8 mouse cellular contexts compared by ENCODE assay signal in the genomic region with DNA sequence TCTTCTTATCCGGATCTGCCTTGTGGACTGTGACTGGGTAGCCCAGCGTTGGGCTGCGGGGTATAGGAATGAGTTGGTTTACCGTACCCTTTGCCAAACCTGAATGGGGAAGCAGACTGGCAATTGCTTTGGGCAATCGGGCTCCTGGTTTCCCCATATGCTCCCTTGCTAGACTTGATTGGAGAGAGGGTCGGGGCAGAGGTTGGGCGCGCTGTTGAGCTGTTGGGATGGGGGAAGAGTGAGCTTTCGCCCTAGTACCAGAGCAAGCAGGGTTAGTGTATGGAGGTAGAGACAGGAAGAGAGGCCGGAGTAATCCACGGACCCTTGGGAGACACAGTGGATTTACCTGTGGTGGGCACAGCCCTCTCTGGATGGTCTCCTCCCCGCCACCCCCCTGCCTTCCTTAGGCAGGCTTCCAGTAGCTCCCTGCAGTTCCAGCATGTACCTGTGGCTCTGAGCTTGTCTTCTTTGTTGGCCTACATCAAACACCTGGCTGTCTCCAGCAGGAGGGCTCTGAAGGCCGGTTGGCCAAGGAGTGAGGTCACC. TPM values are rescaled to one million over a fixed set of nuclear protein-coding genes. Genes with fewer than 3 reads are reported as not detected.
DNase-seq lines count a peak whose midpoint lies in the region; ATAC-seq and TF ChIP-seq lines count a peak whose summit lies in the region.

No protein-coding gene starts in this region.

- no peak for TF ChIP-seq POLR2A in liver, adult 2 months (IDR thresholded peaks at IDR 0.05; ENCODE audit: extremely low read depth, insufficient read depth, low read length)

- no peaks in the 10 kb centered on the region; the same call in 1 of the 2 replicates for H3K4me1 ChIP-seq in liver, adult 2 months (ENCODE audit: control insufficient read depth, insufficient read depth, low read length)
- peaks cover 0 to 5% of the 10 kb centered on the region in 2 experiments; a peak in 1 of 4 replicates for H3K4me1 ChIP-seq in liver, embryonic 14.5 days (replicated peaks; ENCODE audit: control insufficient read depth in 2 of 2, insufficient read depth in 2 of 2, low read length in 1 of 2)

- peaks cover 1% of the 10 kb centered on the region; the same call in 1 of the 2 replicates for H3K79me2 ChIP-seq in liver, adult 2 months (ENCODE audit: control insufficient read depth, insufficient read depth, low read length)

- H3K27me3 ChIP-seq in liver, adult 2 months (ENCODE audit: control insufficient read depth, insufficient read depth, low read length), result 0 out of 2 replicates have a peak, but pooled peaks cover 2% of the 10 kb centered on the region
- peaks cover 15% of the 10 kb centered on the region for H3K27me3 ChIP-seq in liver, embryonic 14.5 days (ENCODE audit: control insufficient read depth, insufficient read depth, low read length)

- H3K9me3 ChIP-seq in liver, embryonic 14.5 days (ENCODE audit: control insufficient read depth, low read length), result no peaks in the 10 kb centered on the region

- H3K27ac ChIP-seq in liver, adult 2 months (replicated peaks; ENCODE audit: insufficient read depth, low read depth, low read length), result peak overlapping the region; percentile 65
- no peak overlapping the region for H3K27ac ChIP-seq in liver, embryonic 14.5 days

- H3K9ac ChIP-seq in liver, adult 2 months (ENCODE audit: low read depth, low read length), result peak overlapping the region; percentile 93
- peak overlapping the region; percentile 43 for H3K9ac ChIP-seq in liver, embryonic 14.5 days (replicated peaks)

- WGBS in liver, adult 2 months, result 26% methylated on average over 13 of the region's 13 CpGs
- WGBS in liver, embryonic 14.5 days (ENCODE audit: insufficient replicate concordance), result 9% methylated on average over 13 of the region's 13 CpGs

- TF ChIP-seq CTCF in liver, adult 2 months (IDR thresholded peaks at IDR 0.05; ENCODE audit: low read depth, low read length), result no peak
- TF ChIP-seq CTCF in liver, embryonic 14.5 days (IDR thresholded peaks at IDR 0.05; ENCODE audit: low read depth), result no peak

- no peak for ATAC-seq in liver, embryonic 14.5 days (ENCODE audit: insufficient read depth)
- ATAC-seq in neutrophil, adult 5-6 weeks (ENCODE audit: extremely low read depth, insufficient number of reproducible peaks, low FRiP score, poor library complexity, severe bottlenecking), result peak; percentile 4; the same call in 1 of the 2 replicates

- no peak for TF ChIP-seq EP300 in liver, embryonic 14.5 days (IDR thresholded peaks at IDR 0.05; ENCODE audit: low read depth)

- H3K36me3 ChIP-seq in liver, adult 2 months (ENCODE audit: control insufficient read depth, insufficient read depth, low read length), result no peaks in the 10 kb centered on the region
- no peaks in the 10 kb centered on the region for H3K36me3 ChIP-seq in liver, embryonic 14.5 days (replicated peaks; ENCODE audit: control insufficient read depth, insufficient read depth, low read depth)

- H3K4me2 ChIP-seq in liver, embryonic 14.5 days (ENCODE audit: low read depth), result peak overlapping the region; percentile 47

- intact Hi-C loops in heart, postnatal 36 days (cut with DNase I), result loop anchor here (2.0 to 5.0 kb wide), 6 partner anchors 38 to 208 kb away; partner anchors contain the start of genes F830045P16Rik and Stk35

- peak overlapping the region; percentile 95 for H3K4me3 ChIP-seq in liver, adult 2 months (ENCODE audit: insufficient read depth, low read depth, low read length)
- peak overlapping the region; percentile 48 to 53 for H3K4me3 ChIP-seq in liver, embryonic 14.5 days (ENCODE audit: insufficient read depth in 1 of 2, low read depth in 2 of 2, low read length in 2 of 2)

- DNase-seq in liver, adult 2 months (ENCODE audit: extremely low read depth, low read depth, low spot score), result no peak
- no peak for DNase-seq in liver
- peak; percentile 63 to 68 for DNase-seq in cerebellum, postnatal 10 days
- DNase-seq in heart, postnatal 36 days, result peak; percentile 32 to 38
- DNase-seq in liver, embryonic 14.5 days (ENCODE audit: low read depth in 3 of 3, low spot score in 3 of 3), result no peak
- DNase-seq in urinary bladder, postnatal 4 days (ENCODE audit: low spot score in 2 of 2), result no peak
- DNase-seq in natural killer cell, adult 2 months (ENCODE audit: low spot score in 2 of 2), result no peak

RNA-seq across cellular contexts. Expression of gene Sirpa, which starts 1.3 kb away (rescaled TPM):
- 12.4 and 22.9 TPM in 2 replicates for total RNA-seq in liver, adult 2 months (2014; rRNA removed)
- polyA plus RNA-seq in liver, adult 2 months (2012; rRNA removed), result 5.2 and 13.1 TPM in 2 replicates
- total RNA-seq in heart, postnatal 36 days (2021), result 10 to 100 TPM; 27.0 to 32.2 TPM
- 17.1 and 18.2 TPM in 2 replicates for polyA plus RNA-seq in liver, embryonic 14.5 days (2012; rRNA removed)
- polyA plus RNA-seq in liver, embryonic 14.5 days (2014; fragmentation: Nextera tagmentation; extraction: Ambion mirVana), result 18.7 and 20.6 TPM in 2 replicates
- total RNA-seq in neutrophil, adult 5-6 weeks (2017), result 359 and 376 TPM in 2 replicates

RNA-seq across cellular contexts. Expression of gene F830045P16Rik, which starts 57.5 kb away (rescaled TPM):
- not detected in 2 replicates for total RNA-seq in liver, adult 2 months (2014; rRNA removed)
- polyA plus RNA-seq in liver, adult 2 months (2012; rRNA removed), result not detected in 2 replicates
- under 1 TPM; 0.14 to 0.19 TPM for total RNA-seq in heart, postnatal 36 days (2021)
- 0.02 TPM in 1 of 2 replicates, not detected in the other for polyA plus RNA-seq in liver, embryonic 14.5 days (2012; rRNA removed)
- polyA plus RNA-seq in liver, embryonic 14.5 days (2014; fragmentation: Nextera tagmentation; extraction: Ambion mirVana), result not detected in 2 replicates
- 0.35 TPM in 1 of 2 replicates, not detected in the other for total RNA-seq in neutrophil, adult 5-6 weeks (2017)

Comparison
In these comparisons a context has a peak if more than half of its experiments do, and no peak if none do; other contexts are left out.
1. DNase-seq: peak in cerebellum, postnatal 10 days (2 of 2) and heart, postnatal 36 days (2 of 2); none in liver, adult 2 months (single experiment), liver (single experiment), liver, embryonic 14.5 days (0 of 3), urinary bladder, postnatal 4 days (0 of 2) and natural killer cell, adult 2 months (0 of 2).
2. RNA of gene Sirpa, which starts 1.3 kb away (total RNA-seq): 359 to 376 TPM in neutrophil, adult 5-6 weeks; 27.0 to 32.2 TPM in heart, postnatal 36 days and 12.4 to 22.9 TPM in liver, adult 2 months; every median in the first group is over 10 times any median in the second.